Mouse (Mus musculus): ENCODE data around the gene Lman1l. TPM values are rescaled to one million over a fixed set of nuclear protein-coding genes. Genes with fewer than 3 reads are reported as not detected.

Lman1l gene
- polyA plus RNA-seq, 1 experiment from 2014 or later = not detected

GRCm38 (mm10) chr9:57562896-57563372 lies 57.6 kb downstream of the Lman1l start:
- H3K9ac ChIP-seq = peak overlapping the region; percentile 27; the same call in 1 of the 2 replicates
- H3K4me1 ChIP-seq (replicated peaks) = peaks cover 55% of the 10 kb centered on the region
- no peak overlapping the region for H3K4me3 ChIP-seq
- H3K4me2 ChIP-seq = no peak overlapping the region
- H3K36me3 ChIP-seq = peaks cover 6% of the 10 kb centered on the region; the same call in 1 of the 2 replicates
- no peak for ATAC-seq (ENCODE audit: low read depth)
- 87% methylated on average over 4 of the region's 4 CpGs for WGBS
- H3K9me3 ChIP-seq = no peaks in the 10 kb centered on the region
- 0 out of 2 replicates have a peak, but pooled peaks cover 3% of the 10 kb centered on the region for H3K27me3 ChIP-seq
- H3K27ac ChIP-seq (replicated peaks) = no peak overlapping the region

DNA sequence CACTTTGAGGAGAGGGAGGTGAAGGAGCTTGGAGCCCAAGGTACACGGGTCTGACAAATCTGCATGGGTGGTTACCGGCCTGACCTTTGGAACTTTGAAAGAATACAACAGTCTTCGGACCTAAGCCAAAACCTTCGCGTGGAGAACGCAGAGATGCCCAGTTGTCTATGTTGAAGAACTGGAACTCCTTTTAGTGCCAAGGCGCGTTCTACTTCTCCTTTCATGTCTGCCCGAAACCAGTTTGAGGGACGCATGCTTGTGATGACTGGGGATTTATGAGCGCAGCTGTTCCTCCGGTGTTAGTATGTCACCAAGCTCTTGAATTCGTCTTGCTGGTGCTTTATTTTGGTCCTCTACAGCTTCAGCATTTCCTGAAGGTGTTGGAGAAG lies 58.9 kb downstream of the Lman1l start:
- no peak for ATAC-seq (ENCODE audit: low read depth)
- Histone ChIP-seq H3K9me3 (no peaks in the 10 kb centered on the region), H3K4me1 (replicated peaks) (peaks cover 53% of the 10 kb centered on the region), H3K27me3 (0 out of 2 replicates have a peak, but pooled peaks cover 3% of the 10 kb centered on the region), H3K4me2 (peak overlapping the region; percentile 81), H3K9ac (peak overlapping the region; percentile 71), H3K36me3 (no peaks in the 10 kb centered on the region), H3K27ac (replicated peaks) (no peak overlapping the region), H3K4me3 (peak overlapping the region; percentile 56)
- WGBS = 76% methylated on average over 13 of the region's 13 CpGs

DNA sequence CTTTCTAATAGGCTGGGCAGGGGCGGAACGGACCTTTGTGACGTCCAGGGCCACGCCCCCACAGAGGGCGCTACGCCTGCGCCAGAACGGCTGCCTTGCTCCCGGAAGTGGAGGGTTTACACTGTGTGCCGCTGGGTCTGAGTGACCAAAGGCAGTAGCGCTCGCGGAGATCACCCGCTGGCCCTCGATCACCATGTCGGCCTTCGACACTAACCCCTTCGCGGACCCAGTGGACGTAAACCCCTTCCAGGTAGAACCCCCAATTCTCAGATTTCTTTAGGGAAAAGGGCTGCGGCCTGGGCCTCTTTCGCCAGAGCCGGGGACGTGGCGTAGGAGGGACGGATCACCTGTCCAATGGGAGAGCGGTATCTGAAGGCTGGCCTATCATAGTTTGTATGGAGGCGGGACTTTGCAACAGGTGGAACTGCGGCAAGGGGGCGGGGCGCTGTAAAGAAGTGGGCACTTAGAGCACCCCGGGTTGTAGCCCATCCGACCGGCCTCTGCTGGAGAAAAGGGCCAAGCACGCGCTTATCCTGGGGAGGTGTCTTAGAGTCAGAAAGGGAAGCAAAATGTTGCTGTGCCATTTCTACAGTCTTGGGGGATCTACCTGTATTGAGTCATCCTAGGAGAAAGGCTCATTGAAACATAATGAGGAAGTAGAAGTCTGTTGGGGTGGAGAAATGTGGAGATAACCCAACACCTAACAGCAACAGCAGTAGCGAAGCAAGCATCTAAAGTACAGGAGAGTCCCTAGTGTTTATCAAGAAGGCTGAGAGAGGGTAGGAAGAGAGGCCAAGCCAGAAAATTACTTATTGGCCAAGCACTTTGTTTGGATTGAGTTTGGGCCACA lies 59.5 kb downstream of the Lman1l start, which contains the start of gene Scamp2:
Gene Scamp2, plus strand, starts transcription at position 83 of the 850 bp plus-strand sequence.
- peak within 1 kb of the TSS; percentile 56 for H3K4me3 ChIP-seq
- H3K4me2 ChIP-seq = peak within 1 kb of the TSS; percentile 81
- no peaks in the 10 kb centered on the region for H3K36me3 ChIP-seq
- WGBS = 1% methylated on average over 37 of the region's 37 CpGs
- H3K4me1 ChIP-seq (replicated peaks) = peaks cover 47% of the 10 kb centered on the region
- peak within 1 kb of the TSS; percentile 71 for H3K9ac ChIP-seq
- 0 out of 2 replicates have a peak, but pooled peaks cover 3% of the 10 kb centered on the region for H3K27me3 ChIP-seq
- peak within 1 kb of the TSS; percentile 88 for H3K27ac ChIP-seq (replicated peaks)
- ATAC-seq (ENCODE audit: low read depth) = peak; percentile 99
- H3K9me3 ChIP-seq = no peaks in the 10 kb centered on the region

DNA sequence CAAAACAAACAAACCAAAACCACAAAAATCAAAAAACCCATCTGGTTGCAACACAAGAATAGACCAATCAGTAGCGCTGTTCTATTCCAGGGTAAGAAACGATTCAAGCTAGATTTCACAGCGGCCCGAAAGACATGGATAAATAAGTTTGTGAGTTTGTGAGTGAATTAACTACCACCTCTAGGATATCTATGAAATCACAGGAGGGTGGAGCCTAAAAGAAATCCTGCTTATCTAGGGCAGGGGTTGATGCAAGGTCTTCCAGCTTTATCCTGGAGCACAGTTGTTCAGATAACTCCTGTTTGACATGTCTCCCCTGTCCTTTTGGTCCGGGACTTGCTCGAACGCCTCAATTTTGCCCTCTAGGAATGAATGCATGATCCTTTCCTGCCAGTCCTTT lies 60.3 kb downstream of the Lman1l start:
- 28% methylated on average over 7 of the region's 7 CpGs for WGBS
- peak; percentile 33; the same call in 1 of the 2 replicates for ATAC-seq (ENCODE audit: low read depth)
- Histone ChIP-seq H3K27ac (replicated peaks) (peak overlapping the region; percentile 88), H3K36me3 (no peaks in the 10 kb centered on the region), H3K4me3 (peak overlapping the region; percentile 56), H3K27me3 (0 out of 2 replicates have a peak, but pooled peaks cover 3% of the 10 kb centered on the region), H3K4me1 (replicated peaks) (peaks cover 38% of the 10 kb centered on the region), H3K4me2 (peak overlapping the region; percentile 81), H3K9ac (peak overlapping the region; percentile 71), H3K9me3 (no peaks in the 10 kb centered on the region)

DNA sequence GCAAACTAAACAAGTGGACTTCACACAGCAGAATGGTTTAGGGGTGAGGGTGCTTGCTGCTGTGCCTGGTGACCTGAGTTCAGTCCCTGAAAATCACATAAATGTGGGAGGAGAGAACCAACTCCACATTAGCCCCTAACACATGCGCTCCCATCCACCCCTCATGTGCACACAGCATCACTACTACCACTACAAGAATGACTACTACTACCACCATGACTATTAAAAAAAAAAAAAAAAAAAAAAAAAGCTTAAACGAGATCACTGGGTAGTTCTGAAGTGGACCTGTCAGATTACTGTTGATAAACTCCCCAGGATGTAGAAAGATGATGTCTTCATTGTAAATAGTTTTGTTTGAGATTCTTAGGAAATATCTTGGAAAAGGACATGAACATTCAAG lies 61.0 kb downstream of the Lman1l start:
- ATAC-seq (ENCODE audit: low read depth) = no peak
- no peaks in the 10 kb centered on the region for H3K36me3 ChIP-seq
- 77% methylated on average over 2 of the region's 2 CpGs for WGBS
- peaks cover 37% of the 10 kb centered on the region for H3K4me1 ChIP-seq (replicated peaks)
- no peak overlapping the region for H3K4me3 ChIP-seq
- no peak overlapping the region for H3K4me2 ChIP-seq
- H3K27ac ChIP-seq (replicated peaks) = no peak overlapping the region
- H3K9ac ChIP-seq = no peak overlapping the region
- H3K27me3 ChIP-seq = 0 out of 2 replicates have a peak, but pooled peaks cover 3% of the 10 kb centered on the region
- no peaks in the 10 kb centered on the region for H3K9me3 ChIP-seq

GRCm38 (mm10) chr9:57558625-57559024 lies 61.9 kb downstream of the Lman1l start:
- Histone ChIP-seq H3K4me2 (no peak overlapping the region), H3K4me1 (replicated peaks) (peaks cover 36% of the 10 kb centered on the region), H3K36me3 (no peaks in the 10 kb centered on the region), H3K27me3 (0 out of 2 replicates have a peak, but pooled peaks cover 3% of the 10 kb centered on the region), H3K4me3 (no peak overlapping the region), H3K9me3 (no peaks in the 10 kb centered on the region), H3K9ac (no peak overlapping the region), H3K27ac (replicated peaks) (no peak overlapping the region)
- no peak for ATAC-seq (ENCODE audit: low read depth)
- 88% methylated on average over 4 of the region's 4 CpGs for WGBS

DNA sequence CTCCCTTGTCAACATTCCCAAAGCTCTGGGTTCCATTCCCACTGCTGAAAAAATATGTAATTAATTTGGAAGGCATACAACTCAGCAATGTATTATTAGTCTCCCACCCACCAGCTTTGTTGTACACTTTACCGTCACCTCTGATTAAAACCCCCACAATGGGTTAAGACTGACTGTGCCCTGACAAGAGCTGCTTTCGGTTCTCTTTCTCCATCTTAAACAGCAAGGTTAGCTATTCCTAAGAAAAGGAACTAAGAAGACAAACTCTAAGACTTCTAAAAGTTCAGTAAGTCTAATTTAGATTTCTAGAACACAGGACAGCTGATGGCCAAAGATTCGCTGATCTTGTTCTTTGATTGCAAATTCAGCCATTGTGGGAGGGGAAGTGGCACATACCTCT lies 63.4 kb downstream of the Lman1l start:
- H3K36me3 ChIP-seq = no peaks in the 10 kb centered on the region
- H3K9me3 ChIP-seq = no peaks in the 10 kb centered on the region
- H3K27me3 ChIP-seq = 0 out of 2 replicates have a peak, but pooled peaks cover 3% of the 10 kb centered on the region
- 84% methylated on average over 3 of the region's 3 CpGs for WGBS
- peaks cover 33% of the 10 kb centered on the region for H3K4me1 ChIP-seq (replicated peaks)
- H3K27ac ChIP-seq (replicated peaks) = no peak overlapping the region
- no peak overlapping the region for H3K4me3 ChIP-seq
- no peak overlapping the region for H3K9ac ChIP-seq
- no peak for ATAC-seq (ENCODE audit: low read depth)
- H3K4me2 ChIP-seq = no peak overlapping the region

Other genes with a start within 250 kb of the Lman1l start
- 22.8 and 23.6 TPM in 2 replicates for gene Ppcdc, start 180.7 kb downstream of the Lman1l start, polyA plus RNA-seq (2015; fragmentation: Nextera tagmentation; extraction: Ambion mirVana)
- gene Scamp5, start 152.7 kb downstream of the Lman1l start, polyA plus RNA-seq (2015; fragmentation: Nextera tagmentation; extraction: Ambion mirVana) = 65.1 and 67.8 TPM in 2 replicates
- 21.0 and 21.9 TPM in 2 replicates for gene Rpp25, start 116.7 kb downstream of the Lman1l start, polyA plus RNA-seq (2015; fragmentation: Nextera tagmentation; extraction: Ambion mirVana)
- gene Cox5a, start 99.5 kb downstream of the Lman1l start, polyA plus RNA-seq (2015; fragmentation: Nextera tagmentation; extraction: Ambion mirVana) = 922 and 997 TPM in 2 replicates
- gene Fam219b, start 83.2 kb downstream of the Lman1l start, polyA plus RNA-seq (2015; fragmentation: Nextera tagmentation; extraction: Ambion mirVana) = 20.2 and 20.6 TPM in 2 replicates
- 70.8 and 73.1 TPM in 2 replicates for gene Mpi, start 68.0 kb downstream of the Lman1l start, polyA plus RNA-seq (2015; fragmentation: Nextera tagmentation; extraction: Ambion mirVana)
- 48.0 and 53.7 TPM in 2 replicates for gene Scamp2, start 59.8 kb downstream of the Lman1l start, polyA plus RNA-seq (2015; fragmentation: Nextera tagmentation; extraction: Ambion mirVana)
- 25.9 and 26.5 TPM in 2 replicates for gene Ulk3, start 31.3 kb downstream of the Lman1l start, polyA plus RNA-seq (2015; fragmentation: Nextera tagmentation; extraction: Ambion mirVana)
- not detected in 2 replicates for gene Cplx3, start 14.5 kb downstream of the Lman1l start, polyA plus RNA-seq (2015; fragmentation: Nextera tagmentation; extraction: Ambion mirVana)
- gene Csk, start 32.9 kb upstream of the Lman1l start, polyA plus RNA-seq (2015; fragmentation: Nextera tagmentation; extraction: Ambion mirVana) = 43.7 and 43.9 TPM in 2 replicates
- not detected in 2 replicates for gene Cyp1a2, start 62.9 kb upstream of the Lman1l start, polyA plus RNA-seq (2015; fragmentation: Nextera tagmentation; extraction: Ambion mirVana)
- gene Cyp1a1, start 67.2 kb upstream of the Lman1l start, polyA plus RNA-seq (2015; fragmentation: Nextera tagmentation; extraction: Ambion mirVana) = 0.15 TPM in 1 of 2 replicates, not detected in the other
- 32.0 and 35.4 TPM in 2 replicates for gene Edc3, start 87.8 kb upstream of the Lman1l start, polyA plus RNA-seq (2015; fragmentation: Nextera tagmentation; extraction: Ambion mirVana)
- 68.6 and 76.6 TPM in 2 replicates for gene Clk3, start 145.1 kb upstream of the Lman1l start, polyA plus RNA-seq (2015; fragmentation: Nextera tagmentation; extraction: Ambion mirVana)
- gene Arid3b, start 216.0 kb upstream of the Lman1l start, polyA plus RNA-seq (2015; fragmentation: Nextera tagmentation; extraction: Ambion mirVana) = 11.4 and 11.7 TPM in 2 replicates